Mouse (Mus musculus): ENCODE results near the gene Psph. TPM values are rescaled to one million over a fixed set of nuclear protein-coding genes. Genes with fewer than 3 reads are reported as not detected.
A peak's percentile ranks its signal among the peaks of the same experiment; 100 is the strongest.
"Not testable (repeated sequence)": the region's sequence is repeated elsewhere in the genome, so short reads cannot be mapped to it uniquely, and the experiment has no call there.

Gene Psph
- polyA plus RNA-seq (2021), result 153 TPM

- ATAC-seq (peak; percentile 97), DNase-seq (ENCODE audit: low read depth, low spot score) (peak; percentile 97)
- no peaks in the 10 kb centered on the region for H3K27me3 ChIP-seq
- in situ Hi-C loops (cut with MboI; ENCODE audit: low pct_unique_long_range_greater_than_20kb), result no loop called here
- POLR2A ChIA-PET, result interaction anchor here (0.7 to 2.4 kb wide), 8 partner anchors 9 to 541 kb away, joined by 3 to 12 read pairs (median 4); partner anchors contain the start of genes Nipsnap2 and Sumf2
- TF ChIP-seq CTCF (IDR thresholded peaks at IDR 0.05), result no peak
- CTCF ChIA-PET, result interaction anchor here (1.1 to 2.4 kb wide), 4 partner anchors 16 to 89 kb away, joined by 3 to 5 read pairs (median 3); partner anchors contain the start of gene Sumf2
Observed at GRCm38 (mm10) chr5:129786818-129787790, at the start of gene Psph. Gene Psph, minus strand, starts transcription at chr5:129787449.

- H3K27me3 ChIP-seq; DNase-seq (ENCODE audit: low read depth, low spot score); in situ Hi-C loops (cut with MboI; ENCODE audit: low pct_unique_long_range_greater_than_20kb); ATAC-seq: not testable (repeated sequence)
- POLR2A ChIA-PET, result interaction anchor here (1.0 to 3.5 kb wide), 2 partner anchors 56 to 82 kb away, joined by 4 to 23 read pairs; partner anchors contain the start of gene Sumf2
- CTCF ChIA-PET, result interaction anchor here (1.3 to 3.8 kb wide), 3 partner anchors 55 to 90 kb away, joined by 3 to 31 read pairs (median 10); partner anchors contain the start of gene Sumf2
Observed at GRCm38 (mm10) chr5:129790591-129790990, 3.3 kb upstream of the Psph start.

GRCm38 (mm10) chr5:129787818-129788593 lies 757 bp upstream of the Psph start:
- ChIA-PET CTCF (no interaction called here), POLR2A (interaction anchor here (1.1 to 2.4 kb wide), 3 partner anchors 10 to 64 kb away, joined by 4 to 12 read pairs (median 7); partner anchors contain the start of genes Nipsnap2 and Sumf2)
- DNase-seq (ENCODE audit: low read depth, low spot score) (no peak), ATAC-seq (no peak)
- no peak for TF ChIP-seq CTCF (IDR thresholded peaks at IDR 0.05)
- H3K27me3 ChIP-seq, result no peaks in the 10 kb centered on the region
- in situ Hi-C loops (cut with MboI; ENCODE audit: low pct_unique_long_range_greater_than_20kb), result no loop called here

- no peaks in the 10 kb centered on the region for H3K27me3 ChIP-seq
- ATAC-seq (no peak), DNase-seq (ENCODE audit: low read depth, low spot score) (no peak)
- POLR2A ChIA-PET, result interaction anchor here (0.7 to 2.4 kb wide), 6 partner anchors 8 to 541 kb away, joined by 3 to 12 read pairs (median 6); partner anchors contain the start of genes Nipsnap2 and Sumf2
- in situ Hi-C loops (cut with MboI; ENCODE audit: low pct_unique_long_range_greater_than_20kb), result no loop called here
- CTCF ChIA-PET, result interaction anchor here (0.9 to 2.4 kb wide), 7 partner anchors 15 to 90 kb away, joined by 3 to 5 read pairs (median 3); partner anchors contain the start of gene Sumf2
- no peak for TF ChIP-seq CTCF (IDR thresholded peaks at IDR 0.05)
Observed at GRCm38 (mm10) chr5:129786161-129786560, 1.1 kb downstream of the Psph start.

- DNase-seq (ENCODE audit: low read depth, low spot score), result no peak
- in situ Hi-C loops (cut with MboI; ENCODE audit: low pct_unique_long_range_greater_than_20kb), result no loop called here
- no peaks in the 10 kb centered on the region for H3K27me3 ChIP-seq
- no peak for ATAC-seq
- CTCF ChIA-PET, result interaction anchor here (0.6 to 2.4 kb wide), 5 partner anchors 56 to 120 kb away, joined by 3 to 5 read pairs (median 5); partner anchors contain the start of gene Sumf2
- TF ChIP-seq CTCF (IDR thresholded peaks at IDR 0.05), result no peak
- POLR2A ChIA-PET, result interaction anchor here (1.5 to 2.4 kb wide), 2 partner anchors 14 to 62 kb away, joined by 6 to 12 read pairs; partner anchors contain the start of gene Sumf2
Observed at GRCm38 (mm10) chr5:129785235-129785870, 1.9 kb downstream of the Psph start.

GRCm38 (mm10) chr5:129782211-129782610 lies 5.0 kb downstream of the Psph start:
- no peak for ATAC-seq
- in situ Hi-C loops (cut with MboI; ENCODE audit: low pct_unique_long_range_greater_than_20kb), result no loop called here
- CTCF ChIA-PET, result interaction anchor here (0.8 to 1.8 kb wide), 5 partner anchors 58 to 98 kb away, joined by 3 to 7 read pairs (median 4); partner anchors contain the start of genes Nipsnap2 and Sumf2

GRCm38 (mm10) chr5:129780131-129780530 lies 7.1 kb downstream of the Psph start:
- DNase-seq (ENCODE audit: low read depth, low spot score), result no peak
- H3K27me3 ChIP-seq, result no peaks in the 10 kb centered on the region
- ChIA-PET POLR2A (interaction anchor here (0.6 to 1.5 kb wide), 2 partner anchors 55 to 90 kb away, joined by 4 to 6 read pairs; partner anchors contain the start of gene Nipsnap2), CTCF (interaction anchor here (1.0 to 2.0 kb wide), 6 partner anchors 9 to 84 kb away, joined by 3 to 6 read pairs (median 5); partner anchors contain the start of gene Nipsnap2)
- in situ Hi-C loops (cut with MboI; ENCODE audit: low pct_unique_long_range_greater_than_20kb), result no loop called here
- ATAC-seq, result no peak
- TF ChIP-seq CTCF (IDR thresholded peaks at IDR 0.05), result peak; percentile 18

More at GRCm38 (mm10) chr5:129782211-129782610, 5.0 kb downstream of the Psph start:
- no peak for DNase-seq (ENCODE audit: low read depth, low spot score)
- no peaks in the 10 kb centered on the region for H3K27me3 ChIP-seq
- peak; percentile 87 for TF ChIP-seq CTCF (IDR thresholded peaks at IDR 0.05)
- POLR2A ChIA-PET, result interaction anchor here (0.8 kb wide), 1 partner anchor 65 kb away, joined by 3 read pairs; the partner anchor contains the start of gene Sumf2

- ATAC-seq (peak; percentile 94), DNase-seq (ENCODE audit: low read depth, low spot score) (peak; percentile 46)
- no peaks in the 10 kb centered on the region for H3K27me3 ChIP-seq
- in situ Hi-C loops (cut with MboI; ENCODE audit: low pct_unique_long_range_greater_than_20kb), result no loop called here
- ChIA-PET CTCF (interaction anchor here (1.0 to 2.0 kb wide), 8 partner anchors 8 to 168 kb away, joined by 3 to 6 read pairs (median 5); partner anchors contain the start of gene Nipsnap2), POLR2A (interaction anchor here (0.6 to 1.6 kb wide), 3 partner anchors 8 to 54 kb away, joined by 4 to 6 read pairs (median 4); partner anchors contain the start of genes Nipsnap2 and Psph)
- no peak for TF ChIP-seq CTCF (IDR thresholded peaks at IDR 0.05)
Observed at GRCm38 (mm10) chr5:129778996-129779716, 8.1 kb downstream of the Psph start.
